14 mouse cellular contexts compared by ENCODE assay signal in the genomic region with DNA sequence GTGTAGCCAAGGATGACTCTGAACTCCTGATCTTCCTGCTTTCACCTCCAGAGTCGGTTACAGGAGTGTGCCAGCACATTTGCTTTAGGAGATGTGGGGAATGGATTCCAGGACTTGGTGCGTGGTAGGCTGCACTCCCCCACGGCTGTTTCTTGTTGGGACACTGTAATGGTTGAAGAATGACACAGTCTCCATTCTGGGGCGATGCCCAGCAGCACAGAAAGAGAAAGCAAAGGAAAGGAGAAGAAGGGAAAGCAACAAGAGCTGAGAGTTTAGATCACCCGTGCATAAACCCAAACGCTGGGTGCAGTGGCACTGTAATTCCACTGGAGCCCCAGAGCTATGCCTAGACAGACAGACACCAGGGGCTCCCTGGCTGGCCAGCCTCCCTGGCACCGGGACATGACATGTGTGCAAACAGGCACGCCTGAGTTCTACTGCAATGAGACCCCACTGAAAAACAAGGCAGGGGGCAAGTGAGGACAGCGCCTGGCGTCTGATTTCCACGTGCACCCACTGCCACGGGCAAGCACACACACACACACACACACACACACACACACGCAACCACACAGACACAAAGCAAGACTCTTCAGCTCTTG.
A peak's percentile ranks its signal among the peaks of the same experiment; 100 is the strongest.
DNase-seq lines count a peak whose midpoint lies in the region; ATAC-seq lines count a peak whose summit lies in the region.
"Had no signal": no experiment of that assay in that cellular context is flagged by ENCODE, and none has a peak within 500 bp of the region (broad histone marks: within the 10 kb centered on the region; RNA-seq: fewer than 3 reads in every experiment).

No protein-coding gene starts in this region.

- ATAC-seq in heart, embryonic 13.5 days (ENCODE audit: extremely low read depth, insufficient number of reproducible peaks, low FRiP score, low TSS enrichment), result no peak
- no peak for ATAC-seq in lung, embryonic 15.5 days (ENCODE audit: borderline replicate concordance, extremely low read depth, low FRiP score, low TSS enrichment)
- ATAC-seq in embryonic facial prominence, embryonic 15.5 days (ENCODE audit: insufficient number of reproducible peaks, low FRiP score, low TSS enrichment, low read depth), result no peak
- ATAC-seq in stomach, embryonic 14.5 days (ENCODE audit: insufficient number of reproducible peaks, insufficient read depth, low FRiP score, low read depth), result no peak
- ATAC-seq: forebrain, embryonic 14.5 days had no signal

- DNase-seq in heart, adult 9 months (ENCODE audit: low spot score in 2 of 2), result no peak
- no peak for DNase-seq in lung, adult 18-20 months
- no peak for DNase-seq in right cerebral cortex, postnatal 36 days (ENCODE audit: low spot score in 2 of 2)
- DNase-seq: cerebellum, adult 2 months; layer of hippocampus, postnatal 36 days; right cerebral cortex, postnatal 14 days; thymus, adult 18-20 months had no signal

- no peak overlapping the region for H3K9ac ChIP-seq in heart, embryonic 13.5 days
- no peak overlapping the region for H3K9ac ChIP-seq in lung, embryonic 15.5 days
- H3K9ac ChIP-seq in embryonic facial prominence, embryonic 15.5 days, result no peak overlapping the region
- no peak overlapping the region for H3K9ac ChIP-seq in stomach, embryonic 14.5 days (replicated peaks; ENCODE audit: low read depth, low read length)
- H3K9ac ChIP-seq: liver, embryonic 14.5 days; neural tube, embryonic 12.5 days had no signal

- peaks cover 4% of the 10 kb centered on the region; the same call in 1 of the 2 replicates for H3K27me3 ChIP-seq in heart, embryonic 13.5 days (replicated peaks)
- no peaks in the 10 kb centered on the region for H3K27me3 ChIP-seq in lung, embryonic 15.5 days
- H3K27me3 ChIP-seq in embryonic facial prominence, embryonic 15.5 days, result no peaks in the 10 kb centered on the region
- no peaks in the 10 kb centered on the region for H3K27me3 ChIP-seq in stomach, embryonic 14.5 days (ENCODE audit: control insufficient read depth, insufficient read depth, low read length)
- H3K27me3 ChIP-seq: neural tube, embryonic 12.5 days had no signal

- H3K4me2 ChIP-seq in heart, embryonic 13.5 days, result no peak overlapping the region
- H3K4me2 ChIP-seq in lung, embryonic 15.5 days, result no peak overlapping the region
- no peak overlapping the region for H3K4me2 ChIP-seq in embryonic facial prominence, embryonic 15.5 days (replicated peaks)
- no peak overlapping the region for H3K4me2 ChIP-seq in stomach, embryonic 14.5 days (replicated peaks; ENCODE audit: low read depth, low read length)
- H3K4me2 ChIP-seq: neural tube, embryonic 12.5 days had no signal

- no peaks in the 10 kb centered on the region for H3K9me3 ChIP-seq in heart, embryonic 13.5 days
- H3K9me3 ChIP-seq in lung, embryonic 15.5 days, result no peaks in the 10 kb centered on the region
- H3K9me3 ChIP-seq in embryonic facial prominence, embryonic 15.5 days (replicated peaks), result no peaks in the 10 kb centered on the region
- H3K9me3 ChIP-seq in stomach, embryonic 14.5 days (ENCODE audit: control insufficient read depth, low read depth, low read length), result no peaks in the 10 kb centered on the region
- H3K9me3 ChIP-seq: neural tube, embryonic 12.5 days had no signal

- H3K27ac ChIP-seq in heart, embryonic 13.5 days (replicated peaks), result peak overlapping the region; percentile 51; the same call in 1 of the 2 replicates
- 0 out of 2 replicates have a peak overlapping the region, but pooled peaks have one; percentile 51 for H3K27ac ChIP-seq in lung, embryonic 15.5 days
- 0 out of 2 replicates have a peak overlapping the region, but pooled peaks have one; percentile 3 for H3K27ac ChIP-seq in embryonic facial prominence, embryonic 15.5 days (replicated peaks)
- peak overlapping the region; percentile 76 for H3K27ac ChIP-seq in stomach, embryonic 14.5 days (ENCODE audit: low read length)
- H3K27ac ChIP-seq: liver, embryonic 14.5 days; neural tube, embryonic 12.5 days had no signal

- no peaks in the 10 kb centered on the region for H3K36me3 ChIP-seq in heart, embryonic 13.5 days
- no peaks in the 10 kb centered on the region for H3K36me3 ChIP-seq in lung, embryonic 15.5 days
- no peaks in the 10 kb centered on the region for H3K36me3 ChIP-seq in embryonic facial prominence, embryonic 15.5 days
- H3K36me3 ChIP-seq in stomach, embryonic 14.5 days (ENCODE audit: control insufficient read depth, insufficient read depth, low read length), result no peaks in the 10 kb centered on the region

- H3K4me3 ChIP-seq in heart, embryonic 13.5 days, result no peak overlapping the region
- no peak overlapping the region for H3K4me3 ChIP-seq in lung, embryonic 15.5 days
- H3K4me3 ChIP-seq in embryonic facial prominence, embryonic 15.5 days (replicated peaks), result no peak overlapping the region
- H3K4me3 ChIP-seq in stomach, embryonic 14.5 days (ENCODE audit: low read depth, low read length), result no peak overlapping the region
- H3K4me3 ChIP-seq: neural tube, embryonic 12.5 days had no signal

- WGBS in heart, embryonic 13.5 days, result 58% methylated on average over 13 of the region's 13 CpGs
- WGBS in lung, embryonic 15.5 days, result 48% methylated on average over 13 of the region's 13 CpGs
- WGBS in embryonic facial prominence, embryonic 15.5 days, result 41% methylated on average over 13 of the region's 13 CpGs
- 66% methylated on average over 13 of the region's 13 CpGs for WGBS in stomach, embryonic 14.5 days

- H3K4me1 ChIP-seq in heart, embryonic 13.5 days, result peaks cover 52% of the 10 kb centered on the region
- peaks cover 51% of the 10 kb centered on the region for H3K4me1 ChIP-seq in lung, embryonic 15.5 days
- peaks cover 49% of the 10 kb centered on the region for H3K4me1 ChIP-seq in embryonic facial prominence, embryonic 15.5 days
- peaks cover 44% of the 10 kb centered on the region for H3K4me1 ChIP-seq in stomach, embryonic 14.5 days (ENCODE audit: control insufficient read depth, insufficient read depth, low read length)

Comparison
In these comparisons a context has a peak if more than half of its experiments do, and no peak if none do; other contexts are left out.
1. H3K27ac ChIP-seq: peak in every context shown above with its lines; median percentile 76 in stomach, embryonic 14.5 days; 51 in heart, embryonic 13.5 days; 51 in lung, embryonic 15.5 days; 3 in embryonic facial prominence, embryonic 15.5 days.